Mouse (Mus musculus): ENCODE measurements around the gene Mitf.

- no peak for TF ChIP-seq GATA1 (IDR thresholded peaks at IDR 0.05; ENCODE audit: low read length)
- no peak for TF ChIP-seq TAL1 (IDR thresholded peaks at IDR 0.05; ENCODE audit: low read length)
These were observed 14.7 kb upstream of the Mitf start for GRCm38 (mm10) chr6:97792104-97792503.
